ENCODE assay signal across 8 mouse cellular contexts in genomic region chr15:99030585-99031387, GRCm38 (mm10). TPM values are rescaled to one million over a fixed set of nuclear protein-coding genes. Genes with fewer than 3 reads are reported as not detected.
DNase-seq lines count a peak whose midpoint lies in the region; ATAC-seq and TF ChIP-seq lines count a peak whose summit lies in the region.

No protein-coding gene starts in this region.

- intact Hi-C loops in left cerebral cortex, adult 2 months (cut with DNase I) = no loop called here
- intact Hi-C loops in left cerebral cortex, postnatal 14 days (cut with DNase I) = no loop called here

- ATAC-seq in embryonic facial prominence, embryonic 15.5 days (ENCODE audit: insufficient number of reproducible peaks, low FRiP score, low TSS enrichment, low read depth) = peak; percentile 45; the same call in 1 of the 2 replicates
- no peak for ATAC-seq in hindbrain, embryonic 16.5 days
- ATAC-seq in liver, embryonic 13.5 days (ENCODE audit: low read depth) = peak; percentile 73

- DNase-seq in left cerebral cortex, adult 2 months (ENCODE audit: extremely low spot score in 1 of 2, low spot score in 2 of 2) = no peak
- DNase-seq in left cerebral cortex, postnatal 14 days (ENCODE audit: low spot score in 2 of 2) = no peak
- DNase-seq in liver, embryonic 13.5 days = peak; percentile 75
- DNase-seq in urinary bladder, postnatal 25 days (ENCODE audit: low spot score) = peak; percentile 63
- DNase-seq in layer of hippocampus, adult 18-20 months (ENCODE audit: low spot score in 2 of 2) = no peak

- TF ChIP-seq POLR2A in myocyte (IDR thresholded peaks at IDR 0.05; ENCODE audit: insufficient read length, low read depth) = peak; percentile 43

- 9% methylated on average over 26 of the region's 26 CpGs for WGBS in embryonic facial prominence, embryonic 15.5 days
- 14% methylated on average over 26 of the region's 26 CpGs for WGBS in hindbrain, embryonic 16.5 days
- 1% methylated on average over 26 of the region's 26 CpGs for WGBS in liver, embryonic 13.5 days (ENCODE audit: insufficient replicate concordance)

- no peaks in the 10 kb centered on the region for H3K27me3 ChIP-seq in embryonic facial prominence, embryonic 15.5 days
- H3K27me3 ChIP-seq in hindbrain, embryonic 16.5 days (replicated peaks; ENCODE audit: control insufficient read depth, insufficient read depth, low read length) = no peaks in the 10 kb centered on the region; the same call in none of the 2 replicates
- H3K27me3 ChIP-seq in liver, embryonic 13.5 days = no peaks in the 10 kb centered on the region
- H3K27me3 ChIP-seq in myocyte (ENCODE audit: control insufficient read depth, insufficient read depth, insufficient read length) = no peaks in the 10 kb centered on the region

- peaks cover 23% of the 10 kb centered on the region for H3K4me1 ChIP-seq in embryonic facial prominence, embryonic 15.5 days
- peaks cover 17% of the 10 kb centered on the region for H3K4me1 ChIP-seq in hindbrain, embryonic 16.5 days (ENCODE audit: control insufficient read depth, insufficient read depth, low read depth, low read length)
- H3K4me1 ChIP-seq in liver, embryonic 13.5 days (replicated peaks) = peaks cover 56% of the 10 kb centered on the region

- no peak overlapping the region for H3K27ac ChIP-seq in left cerebral cortex, adult 2 months
- peak overlapping the region; percentile 84 for H3K27ac ChIP-seq in embryonic facial prominence, embryonic 15.5 days (replicated peaks)
- no peak overlapping the region for H3K27ac ChIP-seq in hindbrain, embryonic 16.5 days (ENCODE audit: low read depth, low read length)
- H3K27ac ChIP-seq in liver, embryonic 13.5 days = peak overlapping the region; percentile 98

- H3K9me3 ChIP-seq in embryonic facial prominence, embryonic 15.5 days (replicated peaks) = no peaks in the 10 kb centered on the region
- no peaks in the 10 kb centered on the region for H3K9me3 ChIP-seq in hindbrain, embryonic 16.5 days (ENCODE audit: control insufficient read depth, low read length)
- no peaks in the 10 kb centered on the region for H3K9me3 ChIP-seq in liver, embryonic 13.5 days (replicated peaks)

- H3K9ac ChIP-seq in embryonic facial prominence, embryonic 15.5 days = peak overlapping the region; percentile 59
- H3K9ac ChIP-seq in hindbrain, embryonic 16.5 days (ENCODE audit: low read depth, low read length) = peak overlapping the region; percentile 59
- H3K9ac ChIP-seq in liver, embryonic 13.5 days = peak overlapping the region; percentile 98

- H3K4me3 ChIP-seq in left cerebral cortex, adult 2 months = peak overlapping the region; percentile 37
- H3K4me3 ChIP-seq in embryonic facial prominence, embryonic 15.5 days (replicated peaks) = peak overlapping the region; percentile 69
- H3K4me3 ChIP-seq in hindbrain, embryonic 16.5 days (ENCODE audit: low read length) = peak overlapping the region; percentile 46
- peak overlapping the region; percentile 98 for H3K4me3 ChIP-seq in liver, embryonic 13.5 days (replicated peaks)
- peak overlapping the region; percentile 98 for H3K4me3 ChIP-seq in myocyte

- peaks cover 14% of the 10 kb centered on the region for H3K36me3 ChIP-seq in embryonic facial prominence, embryonic 15.5 days
- no peaks in the 10 kb centered on the region for H3K36me3 ChIP-seq in hindbrain, embryonic 16.5 days (ENCODE audit: control insufficient read depth, insufficient read depth, low read length)
- peaks cover 36% of the 10 kb centered on the region for H3K36me3 ChIP-seq in liver, embryonic 13.5 days
- peaks cover 14% of the 10 kb centered on the region for H3K36me3 ChIP-seq in myocyte (ENCODE audit: control insufficient read depth, insufficient read depth)

- TF ChIP-seq CTCF in left cerebral cortex, adult 2 months (IDR thresholded peaks at IDR 0.05) = no peak

- H3ac ChIP-seq in myocyte (ENCODE audit: control insufficient read depth, insufficient read length) = peak overlapping the region; percentile 32

- H3K79me2 ChIP-seq in myocyte (ENCODE audit: control insufficient read depth, insufficient read depth) = peaks cover 49% of the 10 kb centered on the region

- peak overlapping the region; percentile 76 for H3K4me2 ChIP-seq in embryonic facial prominence, embryonic 15.5 days (replicated peaks)
- H3K4me2 ChIP-seq in hindbrain, embryonic 16.5 days (ENCODE audit: low read length) = peak overlapping the region; percentile 66
- peak overlapping the region; percentile 94 for H3K4me2 ChIP-seq in liver, embryonic 13.5 days
- peak overlapping the region; percentile 94 for H3K4me2 ChIP-seq in myocyte (ENCODE audit: low read depth)

TF ChIP-seq in myocyte, 11 proteins besides CTCF, POLR2A, EP300 and RAD21:
- TF ChIP-seq REST (IDR thresholded peaks at IDR 0.05; ENCODE audit: insufficient read depth, insufficient read length) = no peak
- TF ChIP-seq MYOD1 (IDR thresholded peaks at IDR 0.05; ENCODE audit: control insufficient read depth in 1 of 3, insufficient read length in 2 of 3, low read depth in 2 of 3) = peak in 2 of 3 experiments; percentile 10 to 80
- TF ChIP-seq MYOG (IDR thresholded peaks at IDR 0.05; ENCODE audit: control insufficient read depth in 1 of 3, insufficient read depth in 1 of 3, insufficient read length in 2 of 3, low read depth in 2 of 3) = peak in 2 of 3 experiments; percentile 21 to 74
- TF ChIP-seq MAX (IDR thresholded peaks at IDR 0.05; ENCODE audit: low read depth) = no peak
- TF ChIP-seq POLR2AphosphoS2 (IDR thresholded peaks at IDR 0.05; ENCODE audit: insufficient read length, low read depth) = peak; percentile 78
- no peak for TF ChIP-seq TCF3 (IDR thresholded peaks at IDR 0.05; ENCODE audit: insufficient read length, low read depth)

RNA-seq across cellular contexts. Expression of gene Tuba1c, which starts 1.1 kb away (rescaled TPM):
- total RNA-seq in left cerebral cortex, adult 2 months (2021) = 10 to 100 TPM; 56.1 to 61.4 TPM
- 100 to 1,000 TPM; 129 to 142 TPM for total RNA-seq in left cerebral cortex, postnatal 14 days (2021)
- 131 and 134 TPM in 2 replicates for polyA plus RNA-seq in embryonic facial prominence, embryonic 15.5 days (2015; fragmentation: Nextera tagmentation; extraction: Ambion mirVana)
- polyA plus RNA-seq in hindbrain, embryonic 16.5 days (2015; fragmentation: Nextera tagmentation; extraction: Ambion mirVana) = 20.8 and 23.3 TPM in 2 replicates
- 239 and 246 TPM in 2 replicates for polyA plus RNA-seq in liver, embryonic 13.5 days (2015; fragmentation: Nextera tagmentation; extraction: Ambion mirVana)
- polyA plus RNA-seq in myocyte (2012; fragmentation: generic; extraction: Trizol) = 462 TPM
- total RNA-seq in layer of hippocampus, adult 18-20 months (2021) = 10 to 100 TPM; 48.9 to 55.6 TPM

RNA-seq across cellular contexts. Expression of gene Prph, which starts 24.2 kb away (rescaled TPM):
- total RNA-seq in left cerebral cortex, adult 2 months (2021) = under 1 TPM; 0.91 to 0.97 TPM
- total RNA-seq in left cerebral cortex, postnatal 14 days (2021) = 1 to 10 TPM; 1.7 to 6.2 TPM
- polyA plus RNA-seq in embryonic facial prominence, embryonic 15.5 days (2015; fragmentation: Nextera tagmentation; extraction: Ambion mirVana) = 8.8 and 9.9 TPM in 2 replicates
- 52.8 and 81.8 TPM in 2 replicates for polyA plus RNA-seq in hindbrain, embryonic 16.5 days (2015; fragmentation: Nextera tagmentation; extraction: Ambion mirVana)
- polyA plus RNA-seq in liver, embryonic 13.5 days (2015; fragmentation: Nextera tagmentation; extraction: Ambion mirVana) = 0.54 and 0.62 TPM in 2 replicates
- 0.98 TPM for polyA plus RNA-seq in myocyte (2012; fragmentation: generic; extraction: Trizol)
- total RNA-seq in layer of hippocampus, adult 18-20 months (2021) = 1 to 10 TPM in 1 of 2 experiments, under 1 TPM in 1; 0.61 to 1.1 TPM

RNA-seq across cellular contexts. Expression of gene Troap, which starts 43.6 kb away (rescaled TPM):
- total RNA-seq in left cerebral cortex, adult 2 months (2021) = under 1 TPM in 1 of 2 experiments, not detected in 1; 0.72 TPM
- 1 to 10 TPM; 1.0 to 1.1 TPM for total RNA-seq in left cerebral cortex, postnatal 14 days (2021)
- 27.1 TPM in 2 replicates for polyA plus RNA-seq in embryonic facial prominence, embryonic 15.5 days (2015; fragmentation: Nextera tagmentation; extraction: Ambion mirVana)
- polyA plus RNA-seq in hindbrain, embryonic 16.5 days (2015; fragmentation: Nextera tagmentation; extraction: Ambion mirVana) = 5.6 and 8.7 TPM in 2 replicates
- polyA plus RNA-seq in liver, embryonic 13.5 days (2015; fragmentation: Nextera tagmentation; extraction: Ambion mirVana) = 14.5 and 18.9 TPM in 2 replicates
- polyA plus RNA-seq in myocyte (2012; fragmentation: generic; extraction: Trizol) = 18.6 TPM
- under 1 TPM in 1 of 2 experiments, not detected in 1; 0.72 TPM for total RNA-seq in layer of hippocampus, adult 18-20 months (2021)

RNA-seq across cellular contexts. Expression of gene C1ql4, which starts 56.8 kb away (rescaled TPM):
- not detected for total RNA-seq in left cerebral cortex, adult 2 months (2021)
- total RNA-seq in left cerebral cortex, postnatal 14 days (2021) = not detected
- 0.17 TPM in 1 of 2 replicates, not detected in the other for polyA plus RNA-seq in embryonic facial prominence, embryonic 15.5 days (2015; fragmentation: Nextera tagmentation; extraction: Ambion mirVana)
- polyA plus RNA-seq in hindbrain, embryonic 16.5 days (2015; fragmentation: Nextera tagmentation; extraction: Ambion mirVana) = 4.0 and 5.7 TPM in 2 replicates
- not detected in 2 replicates for polyA plus RNA-seq in liver, embryonic 13.5 days (2015; fragmentation: Nextera tagmentation; extraction: Ambion mirVana)
- 0.10 TPM for polyA plus RNA-seq in myocyte (2012; fragmentation: generic; extraction: Trizol)
- not detected for total RNA-seq in layer of hippocampus, adult 18-20 months (2021)

Comparison
In these comparisons a context has a peak if more than half of its experiments do, and no peak if none do; other contexts are left out.
1. DNase-seq: peak in liver, embryonic 13.5 days (single experiment) and urinary bladder, postnatal 25 days (single experiment); none in left cerebral cortex, adult 2 months (0 of 2), left cerebral cortex, postnatal 14 days (0 of 2) and layer of hippocampus, adult 18-20 months (0 of 2).
2. H3K27ac ChIP-seq: peak in embryonic facial prominence, embryonic 15.5 days (single experiment) and liver, embryonic 13.5 days (single experiment); none in left cerebral cortex, adult 2 months (single experiment) and hindbrain, embryonic 16.5 days (single experiment).
3. H3K4me3 ChIP-seq: peak in every context shown above with its lines; median percentile 98 in liver, embryonic 13.5 days; 98 in myocyte; 69 in embryonic facial prominence, embryonic 15.5 days; 46 in hindbrain, embryonic 16.5 days; 37 in left cerebral cortex, adult 2 months.
4. Peak in every context shown above with its lines, with median percentiles within 50 percentile points of each other: H3K4me2 ChIP-seq and H3K9ac ChIP-seq.